Mouse (Mus musculus) limb, embryonic 13.5 days (tissue): Measurements from ENCODE around the gene Sypl2. TPM values are rescaled to one million over a fixed set of nuclear protein-coding genes. Genes with fewer than 3 reads are reported as not detected.
A peak's percentile ranks its signal among the peaks of the same experiment; 100 is the strongest.

ENCODE experiments used
- ATAC-seq: fragments of 200-750 bp; cut with Nextera tagmentation; 2 replicates; pipeline ENCODE4 v1.8.0; 2017; ENCODE audit warnings: low read depth, moderate number of reproducible peaks, moderate TSS enrichment; ENCODE audit not compliant: low FRiP score
- H3K27ac ChIP-seq: fragments of 300-500 bp; sonication (generic); 2 replicates; pipeline ENCODE4 v1.5.1; 2015; ENCODE audit warnings: inconsistent platforms, mild to moderate bottlenecking, moderate library complexity
- H3K27me3 ChIP-seq: fragments of 300-500 bp; sonication (generic); 2 replicates; pipeline ENCODE4 v1.6.1; 2015; ENCODE audit warnings: mild to moderate bottlenecking, inconsistent platforms
- H3K36me3 ChIP-seq: fragments of 300-500 bp; sonication (generic); 2 replicates; pipeline ENCODE4 v1.6.1; 2015; ENCODE audit warnings: inconsistent platforms, mild to moderate bottlenecking, moderate library complexity
- H3K4me1 ChIP-seq: fragments of 300-500 bp; sonication (generic); 2 replicates; pipeline ENCODE4 v1.6.1; 2015; ENCODE audit warnings: inconsistent platforms
- H3K4me2 ChIP-seq: fragments of 300-500 bp; sonication (generic); replicated peaks from 2 replicates; pipeline ENCODE4 v1.6.1; 2015; ENCODE audit warnings: inconsistent platforms, mild to moderate bottlenecking, moderate library complexity
- H3K4me3 ChIP-seq: fragments of 300-500 bp; sonication (generic); 2 replicates; pipeline ENCODE4 v1.5.1; 2015; ENCODE audit warnings: moderate library complexity, mild to moderate bottlenecking, inconsistent platforms
- H3K9ac ChIP-seq: fragments of 300-500 bp; sonication (generic); 2 replicates; pipeline ENCODE4 v1.6.1; 2015; ENCODE audit warnings: mild to moderate bottlenecking, inconsistent platforms
- H3K9me3 ChIP-seq: fragments of 300-500 bp; sonication (generic); 2 replicates; pipeline ENCODE4 v1.6.1; 2016; ENCODE audit warnings: inconsistent platforms
- WGBS: fragments of 180-500 bp; shearing (Covaris S2); methylation state at CpG from one replicate; pipeline ENCODE4 v1.1.7; 2015; 5-methylcytosine and 5-hydroxymethylcytosine counted together
- polyA plus RNA-seq: library from polyadenylated mRNA; unstranded; fragments of >200 nt; fragmentation: Nextera tagmentation; extraction: Ambion mirVana; gene quantifications from 2 replicates; pipeline ENCODE4 v1.2.1, GENCODE M21; 2015

Sypl2 gene
- polyA plus RNA-seq, 1 experiment from 2014 or later, result 1.4 TPM

- H3K4me3 ChIP-seq, result no peak overlapping the region
- H3K4me2 ChIP-seq, result no peak overlapping the region
- H3K4me1 ChIP-seq, result no peaks in the 10 kb centered on the region
- no peak for ATAC-seq
- WGBS, result 74% methylated on average over 3 of the region's 3 CpGs
- no peaks in the 10 kb centered on the region for H3K9me3 ChIP-seq
- H3K27ac ChIP-seq, result no peak overlapping the region
- H3K27me3 ChIP-seq, result peaks cover 46% of the 10 kb centered on the region
- no peaks in the 10 kb centered on the region for H3K36me3 ChIP-seq
- no peak overlapping the region for H3K9ac ChIP-seq
Observed at GRCm38 (mm10) chr3:108220661-108221060, 5.8 kb downstream of the Sypl2 start.

- Histone ChIP-seq H3K9ac (no peak overlapping the region), H3K4me3 (no peak overlapping the region), H3K27ac (no peak overlapping the region), H3K36me3 (no peaks in the 10 kb centered on the region), H3K9me3 (no peaks in the 10 kb centered on the region), H3K4me1 (peaks cover 5% of the 10 kb centered on the region), H3K27me3 (no peaks in the 10 kb centered on the region), H3K4me2 (no peak overlapping the region)
- no peak for ATAC-seq
- WGBS, result 10% methylated on average over 5 of the region's 5 CpGs
Observed at GRCm38 (mm10) chr3:108214734-108215133, 11.7 kb downstream of the Sypl2 start.

- Histone ChIP-seq H3K4me2 (no peak overlapping the region), H3K9me3 (no peaks in the 10 kb centered on the region), H3K4me1 (peaks cover 23% of the 10 kb centered on the region), H3K36me3 (peaks cover 8% of the 10 kb centered on the region), H3K4me3 (no peak overlapping the region), H3K27ac (no peak overlapping the region), H3K9ac (no peak overlapping the region), H3K27me3 (no peaks in the 10 kb centered on the region)
- ATAC-seq, result no peak
- WGBS, result 84% methylated on average over 8 of the region's 8 CpGs
Observed at GRCm38 (mm10) chr3:108212406-108212805, 14.0 kb downstream of the Sypl2 start.

GRCm38 (mm10) chr3:108211845-108212244 lies 14.6 kb downstream of the Sypl2 start:
- WGBS, result 81% methylated on average over 6 of the region's 6 CpGs
- Histone ChIP-seq H3K4me1 (peaks cover 28% of the 10 kb centered on the region), H3K9me3 (no peaks in the 10 kb centered on the region), H3K4me2 (0 out of 2 replicates have a peak overlapping the region, but pooled peaks have one; percentile 89), H3K36me3 (peaks cover 14% of the 10 kb centered on the region), H3K27ac (no peak overlapping the region), H3K9ac (no peak overlapping the region), H3K4me3 (no peak overlapping the region), H3K27me3 (no peaks in the 10 kb centered on the region)
- no peak for ATAC-seq

- Histone ChIP-seq H3K4me2 (peak within 1 kb of the TSS; percentile 89), H3K4me1 (peaks cover 34% of the 10 kb centered on the region), H3K9ac (peak within 1 kb of the TSS; percentile 81), H3K4me3 (peak within 1 kb of the TSS; percentile 60), H3K27me3 (no peaks in the 10 kb centered on the region), H3K27ac (peak within 1 kb of the TSS; percentile 89), H3K9me3 (no peaks in the 10 kb centered on the region), H3K36me3 (peaks cover 25% of the 10 kb centered on the region)
- under 1% methylated on average over 14 of the region's 14 CpGs for WGBS
- peak; percentile 86 for ATAC-seq
Observed at GRCm38 (mm10) chr3:108210771-108211139, 15.7 kb downstream of the Sypl2 start, which contains the start of gene Atxn7l2. Atxn7l2 (minus strand) TSS chr3:108210934.

GRCm38 (mm10) chr3:108209946-108210770 lies 16.3 kb downstream of the Sypl2 start:
- WGBS, result under 1% methylated on average over 63 of the region's 72 CpGs
- H3K4me3 ChIP-seq, result peak overlapping the region; percentile 60
- H3K9ac ChIP-seq, result peak overlapping the region; percentile 81
- peaks cover 31% of the 10 kb centered on the region for H3K36me3 ChIP-seq
- no peaks in the 10 kb centered on the region for H3K9me3 ChIP-seq
- peak overlapping the region; percentile 89 for H3K27ac ChIP-seq
- peaks cover 34% of the 10 kb centered on the region for H3K4me1 ChIP-seq
- H3K27me3 ChIP-seq, result no peaks in the 10 kb centered on the region
- peak; percentile 95 for ATAC-seq
- peak overlapping the region; percentile 89 for H3K4me2 ChIP-seq

- Histone ChIP-seq H3K4me3 (peak overlapping the region; percentile 60), H3K4me1 (peaks cover 34% of the 10 kb centered on the region), H3K9me3 (no peaks in the 10 kb centered on the region), H3K27me3 (no peaks in the 10 kb centered on the region), H3K36me3 (peaks cover 37% of the 10 kb centered on the region), H3K9ac (peak overlapping the region; percentile 81), H3K27ac (peak overlapping the region; percentile 89), H3K4me2 (peak overlapping the region; percentile 89)
- no peak for ATAC-seq
- 6% methylated on average over 8 of the region's 8 CpGs for WGBS
Observed at GRCm38 (mm10) chr3:108209536-108209935, 16.9 kb downstream of the Sypl2 start.

GRCm38 (mm10) chr3:108209001-108209400 lies 17.4 kb downstream of the Sypl2 start:
- Histone ChIP-seq H3K4me3 (peak overlapping the region; percentile 60), H3K27me3 (no peaks in the 10 kb centered on the region), H3K4me2 (peak overlapping the region; percentile 89), H3K9ac (peak overlapping the region; percentile 81), H3K9me3 (no peaks in the 10 kb centered on the region), H3K4me1 (peaks cover 34% of the 10 kb centered on the region), H3K36me3 (peaks cover 41% of the 10 kb centered on the region), H3K27ac (no peak overlapping the region)
- no peak for ATAC-seq
- 43% methylated on average over 3 of the region's 3 CpGs for WGBS

- ATAC-seq, result no peak; the same call in 1 of the 2 replicates
- no peaks in the 10 kb centered on the region for H3K27me3 ChIP-seq
- WGBS, result 77% methylated on average over 15 of the region's 15 CpGs
- H3K4me1 ChIP-seq, result peaks cover 48% of the 10 kb centered on the region
- H3K27ac ChIP-seq, result no peak overlapping the region
- H3K4me2 ChIP-seq, result peak overlapping the region; percentile 19; the same call in 1 of the 2 replicates
- peaks cover 62% of the 10 kb centered on the region for H3K36me3 ChIP-seq
- no peaks in the 10 kb centered on the region for H3K9me3 ChIP-seq
- H3K9ac ChIP-seq, result no peak overlapping the region
- H3K4me3 ChIP-seq, result no peak overlapping the region
Observed at GRCm38 (mm10) chr3:108206731-108207375, 19.6 kb downstream of the Sypl2 start.

- WGBS, result 91% methylated on average over 8 of the region's 8 CpGs
- Histone ChIP-seq H3K27ac (no peak overlapping the region), H3K9me3 (no peaks in the 10 kb centered on the region), H3K4me1 (peaks cover 55% of the 10 kb centered on the region), H3K9ac (no peak overlapping the region), H3K4me3 (no peak overlapping the region), H3K4me2 (no peak overlapping the region), H3K36me3 (peaks cover 66% of the 10 kb centered on the region), H3K27me3 (no peaks in the 10 kb centered on the region)
- ATAC-seq, result no peak
Observed at GRCm38 (mm10) chr3:108205601-108206000, 20.8 kb downstream of the Sypl2 start.

GRCm38 (mm10) chr3:108204470-108204869 lies 22.0 kb downstream of the Sypl2 start:
- Histone ChIP-seq H3K27me3 (no peaks in the 10 kb centered on the region), H3K27ac (no peak overlapping the region), H3K4me1 (peaks cover 63% of the 10 kb centered on the region), H3K36me3 (peaks cover 66% of the 10 kb centered on the region), H3K9ac (no peak overlapping the region), H3K4me2 (no peak overlapping the region), H3K9me3 (no peaks in the 10 kb centered on the region), H3K4me3 (no peak overlapping the region)
- no peak for ATAC-seq
- WGBS, result 88% methylated on average over 11 of the region's 11 CpGs

GRCm38 (mm10) chr3:108203621-108204325 lies 22.7 kb downstream of the Sypl2 start:
- Histone ChIP-seq H3K27me3 (no peaks in the 10 kb centered on the region), H3K27ac (no peak overlapping the region), H3K4me2 (no peak overlapping the region), H3K4me1 (peaks cover 56% of the 10 kb centered on the region), H3K9ac (no peak overlapping the region), H3K4me3 (no peak overlapping the region), H3K9me3 (no peaks in the 10 kb centered on the region), H3K36me3 (peaks cover 72% of the 10 kb centered on the region)
- WGBS, result 86% methylated on average over 11 of the region's 11 CpGs
- ATAC-seq, result no peak
